Comparison of ENCODE assay signal across 22 mouse cellular contexts in the genomic region with DNA sequence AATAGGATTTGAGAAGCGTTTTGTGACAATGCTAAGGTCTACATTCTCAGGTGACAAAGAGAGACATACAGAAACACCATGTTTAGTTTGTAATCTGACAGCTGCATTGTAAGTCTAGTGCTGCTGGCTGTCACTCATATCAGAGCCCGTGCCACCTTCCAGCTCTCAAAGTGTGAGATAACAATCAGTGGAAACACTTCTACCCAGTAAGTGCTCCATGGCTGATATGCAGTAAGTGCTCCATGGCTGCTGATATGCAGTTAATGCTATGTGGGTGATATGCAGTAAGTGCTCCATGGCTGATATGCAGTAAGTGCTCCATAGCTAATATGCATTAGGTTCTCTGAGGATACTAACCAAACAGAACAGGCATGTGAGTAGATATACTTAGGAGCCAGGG.
"Had no signal": no experiment of that assay in that cellular context is flagged by ENCODE, and none has a peak within 500 bp of the region (broad histone marks: within the 10 kb centered on the region; RNA-seq: fewer than 3 reads in every experiment).

No protein-coding gene starts in this region.

- H3K4me3 ChIP-seq: heart, adult 2 months; heart, embryonic 13.5 days; heart, embryonic 15.5 days; hindbrain, embryonic 13.5 days; hindbrain, embryonic 15.5 days; kidney, embryonic 15.5 days; left cerebral cortex, adult 2 months; limb, embryonic 10.5 days; limb, embryonic 12.5 days had no signal

- H3K9ac ChIP-seq: heart, embryonic 13.5 days; heart, embryonic 15.5 days; hindbrain, embryonic 13.5 days; hindbrain, embryonic 15.5 days; kidney, embryonic 15.5 days; limb, embryonic 12.5 days had no signal

- DNase-seq: gastrocnemius, postnatal 14 days; gastrocnemius, postnatal 36 days; heart, adult 2 months; heart, postnatal 14 days; heart, postnatal 36 days; kidney, adult 18-20 months; kidney, adult 9 months; kidney, postnatal 14 days; kidney, postnatal 36 days; layer of hippocampus, adult 9-11 months had no signal

- H3K27ac ChIP-seq: heart, adult 2 months; heart, embryonic 13.5 days; heart, embryonic 15.5 days; hindbrain, embryonic 13.5 days; hindbrain, embryonic 15.5 days; hindbrain, postnatal 0 days; kidney, embryonic 15.5 days; kidney, postnatal 0 days; left cerebral cortex, adult 2 months; limb, embryonic 10.5 days; limb, embryonic 12.5 days had no signal

- H3K9me3 ChIP-seq: heart, embryonic 13.5 days; heart, embryonic 15.5 days; hindbrain, embryonic 13.5 days; hindbrain, embryonic 15.5 days; kidney, embryonic 15.5 days; limb, embryonic 10.5 days; limb, embryonic 12.5 days had no signal

- H3K4me1 ChIP-seq: heart, embryonic 13.5 days; heart, embryonic 15.5 days; hindbrain, embryonic 13.5 days; hindbrain, embryonic 15.5 days; kidney, embryonic 15.5 days; limb, embryonic 10.5 days; limb, embryonic 12.5 days had no signal

- ATAC-seq: hindbrain, postnatal 0 days; intestine, postnatal 0 days had no signal

- H3K4me2 ChIP-seq: heart, embryonic 11.5 days; heart, embryonic 13.5 days; heart, embryonic 15.5 days; hindbrain, embryonic 13.5 days; hindbrain, embryonic 15.5 days; kidney, embryonic 15.5 days; limb, embryonic 12.5 days had no signal

- H3K27me3 ChIP-seq: hindbrain, embryonic 13.5 days; hindbrain, embryonic 15.5 days; kidney, embryonic 15.5 days; limb, embryonic 12.5 days had no signal

- H3K36me3 ChIP-seq: heart, embryonic 13.5 days; heart, embryonic 15.5 days; hindbrain, embryonic 13.5 days; hindbrain, embryonic 15.5 days; kidney, embryonic 15.5 days; limb, embryonic 10.5 days; limb, embryonic 12.5 days had no signal
